ENCODE assay signal across 22 mouse cellular contexts in the genomic region with DNA sequence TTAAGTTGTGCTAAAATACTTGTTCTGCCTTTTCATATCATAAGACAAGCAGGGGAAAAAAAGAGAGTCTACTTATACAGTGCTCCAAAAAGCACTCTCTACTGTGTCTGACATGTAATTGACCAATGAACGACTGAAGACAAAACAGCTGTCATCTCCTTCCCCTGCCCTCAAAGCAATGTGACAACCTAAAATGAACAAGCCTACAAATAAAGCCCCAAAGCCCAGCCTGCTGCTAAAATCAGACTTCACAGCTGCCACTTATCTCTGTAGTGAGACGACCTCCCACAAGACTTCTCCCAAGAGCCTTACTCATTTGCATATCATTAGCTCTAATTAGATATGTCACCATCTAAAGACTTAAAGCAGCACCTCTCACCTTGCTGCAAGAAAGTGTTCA.
DNase-seq lines count a peak whose midpoint lies in the region; ATAC-seq and TF ChIP-seq lines count a peak whose summit lies in the region.
"Had no signal": no experiment of that assay in that cellular context is flagged by ENCODE, and none has a peak within 500 bp of the region (broad histone marks: within the 10 kb centered on the region; RNA-seq: fewer than 3 reads in every experiment).

No protein-coding gene starts in this region.

- no peak for TF ChIP-seq POLR2A in cerebellum, adult 2 months (IDR thresholded peaks at IDR 0.05; ENCODE audit: borderline replicate concordance, insufficient read depth, low read length)

- no peaks in the 10 kb centered on the region for H3K4me1 ChIP-seq in midbrain, embryonic 14.5 days (ENCODE audit: control insufficient read depth, insufficient read depth, low read length)
- no peaks in the 10 kb centered on the region for H3K4me1 ChIP-seq in midbrain, embryonic 10.5 days
- peaks cover 10% of the 10 kb centered on the region for H3K4me1 ChIP-seq in forebrain, embryonic 13.5 days
- no peaks in the 10 kb centered on the region for H3K4me1 ChIP-seq in hindbrain, postnatal 0 days (ENCODE audit: insufficient read depth, low read length)
- no peaks in the 10 kb centered on the region for H3K4me1 ChIP-seq in cerebellum, adult 2 months (ENCODE audit: control insufficient read depth, insufficient read depth, low read length)
- H3K4me1 ChIP-seq: embryonic facial prominence, embryonic 12.5 days; limb, embryonic 12.5 days; liver, embryonic 13.5 days; lung, embryonic 15.5 days had no signal

- H3K4me3 ChIP-seq in midbrain, embryonic 14.5 days (replicated peaks; ENCODE audit: low read depth, low read length), result no peak overlapping the region
- no peak overlapping the region for H3K4me3 ChIP-seq in midbrain, embryonic 10.5 days
- no peak overlapping the region for H3K4me3 ChIP-seq in forebrain, embryonic 13.5 days
- H3K4me3 ChIP-seq in hindbrain, postnatal 0 days (ENCODE audit: low read length), result no peak overlapping the region
- H3K4me3 ChIP-seq in cerebellum, adult 2 months (replicated peaks; ENCODE audit: insufficient read depth, low read depth, low read length), result no peak overlapping the region
- H3K4me3 ChIP-seq: embryonic facial prominence, embryonic 12.5 days; erythroblast, embryonic 14.5 days; limb, embryonic 12.5 days; liver, embryonic 13.5 days; lung, embryonic 15.5 days; myocyte had no signal

- TF ChIP-seq CTCF in hindbrain, postnatal 0 days (IDR thresholded peaks at IDR 0.05; ENCODE audit: low read depth), result no peak
- TF ChIP-seq CTCF in cerebellum, adult 2 months (IDR thresholded peaks at IDR 0.05; ENCODE audit: borderline replicate concordance, insufficient read depth, low read depth, low read length), result no peak

- peak; percentile 50; the same call in 1 of the 2 replicates for ATAC-seq in midbrain, embryonic 14.5 days (ENCODE audit: low FRiP score, low TSS enrichment)
- peak; percentile 89 for ATAC-seq in forebrain, embryonic 13.5 days
- ATAC-seq in hindbrain, postnatal 0 days, result no peak

- 24% methylated on average over 2 of the region's 2 CpGs for WGBS in midbrain, embryonic 14.5 days
- 53% methylated on average over 2 of the region's 2 CpGs for whole genome bisulfite sequencing in midbrain, embryonic 10.5 days
- 20% methylated on average over 2 of the region's 2 CpGs for WGBS in forebrain, embryonic 13.5 days
- WGBS in hindbrain, postnatal 0 days, result 16% methylated on average over 2 of the region's 2 CpGs
- WGBS in cerebellum, adult 2 months, result 12% methylated on average over 2 of the region's 2 CpGs

- no peak overlapping the region for H3K9ac ChIP-seq in midbrain, embryonic 14.5 days (replicated peaks; ENCODE audit: low read length)
- no peak overlapping the region for H3K9ac ChIP-seq in forebrain, embryonic 13.5 days
- H3K9ac ChIP-seq in hindbrain, postnatal 0 days (replicated peaks; ENCODE audit: low read length), result no peak overlapping the region
- H3K9ac ChIP-seq: embryonic facial prominence, embryonic 12.5 days; limb, embryonic 12.5 days; liver, embryonic 13.5 days; lung, embryonic 15.5 days had no signal

- H3K9me3 ChIP-seq in midbrain, embryonic 14.5 days (ENCODE audit: control insufficient read depth, low read length), result no peaks in the 10 kb centered on the region
- H3K9me3 ChIP-seq in midbrain, embryonic 10.5 days (replicated peaks), result no peaks in the 10 kb centered on the region
- H3K9me3 ChIP-seq in forebrain, embryonic 13.5 days (replicated peaks), result no peaks in the 10 kb centered on the region
- no peaks in the 10 kb centered on the region for H3K9me3 ChIP-seq in hindbrain, postnatal 0 days (ENCODE audit: low read length)
- H3K9me3 ChIP-seq: embryonic facial prominence, embryonic 12.5 days; limb, embryonic 12.5 days; liver, embryonic 13.5 days; lung, embryonic 15.5 days had no signal

- DNase-seq in frontal cortex, adult 2 months (ENCODE audit: extremely low spot score in 1 of 2, low spot score in 1 of 2), result peak; percentile 32 to 39
- DNase-seq in frontal cortex, postnatal 14 days (ENCODE audit: low spot score in 2 of 2), result no peak
- peak; percentile 31 for DNase-seq in midbrain, embryonic 14.5 days
- DNase-seq in midbrain, embryonic 10.5 days (ENCODE audit: low spot score), result no peak
- peak; percentile 14 for DNase-seq in hindbrain, postnatal 0 days (ENCODE audit: low spot score)
- DNase-seq in cerebellum, adult 2 months, result no peak
- DNase-seq in kidney, adult 11 months, result no peak
- DNase-seq: adrenal gland, postnatal 25 days; cerebellum, adult 9-11 months; kidney, adult 8-10 months; kidney, postnatal 14 days; liver, embryonic 13.5 days; lung, postnatal 4 days; right cerebral cortex, postnatal 25 days had no signal

- no peak overlapping the region for H3K27ac ChIP-seq in midbrain, embryonic 14.5 days (replicated peaks; ENCODE audit: low read depth, low read length)
- no peak overlapping the region for H3K27ac ChIP-seq in midbrain, embryonic 10.5 days (replicated peaks)
- no peak overlapping the region for H3K27ac ChIP-seq in forebrain, embryonic 13.5 days
- no peak overlapping the region for H3K27ac ChIP-seq in hindbrain, postnatal 0 days
- no peak overlapping the region for H3K27ac ChIP-seq in cerebellum, adult 2 months (ENCODE audit: insufficient read depth, low read length)
- H3K27ac ChIP-seq: embryonic facial prominence, embryonic 12.5 days; limb, embryonic 12.5 days; liver, embryonic 13.5 days; lung, embryonic 15.5 days; stomach, postnatal 0 days had no signal

- no peak overlapping the region for H3K4me2 ChIP-seq in midbrain, embryonic 14.5 days (ENCODE audit: low read length)
- H3K4me2 ChIP-seq in forebrain, embryonic 13.5 days, result no peak overlapping the region
- H3K4me2 ChIP-seq in hindbrain, postnatal 0 days (ENCODE audit: low read depth, low read length), result no peak overlapping the region
- H3K4me2 ChIP-seq: embryonic facial prominence, embryonic 12.5 days; heart, embryonic 11.5 days; limb, embryonic 12.5 days; liver, embryonic 13.5 days; lung, embryonic 15.5 days had no signal

- H3K36me3 ChIP-seq in midbrain, embryonic 14.5 days (ENCODE audit: control insufficient read depth, insufficient read depth, low read length), result no peaks in the 10 kb centered on the region
- H3K36me3 ChIP-seq in midbrain, embryonic 10.5 days, result no peaks in the 10 kb centered on the region
- H3K36me3 ChIP-seq in forebrain, embryonic 13.5 days (ENCODE audit: poor library complexity, severe bottlenecking), result no peaks in the 10 kb centered on the region
- H3K36me3 ChIP-seq in hindbrain, postnatal 0 days (ENCODE audit: insufficient read depth, low read length), result no peaks in the 10 kb centered on the region
- H3K36me3 ChIP-seq: embryonic facial prominence, embryonic 12.5 days; limb, embryonic 12.5 days; liver, embryonic 13.5 days; lung, embryonic 15.5 days had no signal

- no peaks in the 10 kb centered on the region for H3K27me3 ChIP-seq in midbrain, embryonic 14.5 days (ENCODE audit: control insufficient read depth, insufficient read depth, low read length)
- H3K27me3 ChIP-seq in midbrain, embryonic 10.5 days (ENCODE audit: low read depth, poor library complexity, severe bottlenecking), result no peaks in the 10 kb centered on the region
- no peaks in the 10 kb centered on the region for H3K27me3 ChIP-seq in forebrain, embryonic 13.5 days
- no peaks in the 10 kb centered on the region for H3K27me3 ChIP-seq in hindbrain, postnatal 0 days (ENCODE audit: insufficient read depth, low read length)
- no peaks in the 10 kb centered on the region for H3K27me3 ChIP-seq in cerebellum, adult 2 months (ENCODE audit: control insufficient read depth, insufficient read depth, low read length)
- H3K27me3 ChIP-seq: embryonic facial prominence, embryonic 12.5 days; limb, embryonic 12.5 days; liver, embryonic 13.5 days; lung, embryonic 15.5 days had no signal

Comparison
In these comparisons a context has a peak if more than half of its experiments do, and no peak if none do; other contexts are left out.
1. DNase-seq: peak in frontal cortex, adult 2 months (2 of 2), midbrain, embryonic 14.5 days (single experiment) and hindbrain, postnatal 0 days (single experiment); none in frontal cortex, postnatal 14 days (0 of 2), midbrain, embryonic 10.5 days (single experiment), cerebellum, adult 2 months (0 of 2) and kidney, adult 11 months (single experiment).